Mouse (Mus musculus): ENCODE measurements around the gene Senp1. TPM values are rescaled to one million over a fixed set of nuclear protein-coding genes. Genes with fewer than 3 reads are reported as not detected.

The Senp1 gene
- polyA plus RNA-seq, 1 experiment, result 43.6 TPM

GRCm38 (mm10) chr15:98111791-98112190 lies 18.2 kb upstream of the Senp1 start:
- H3K36me3 ChIP-seq (ENCODE audit: control insufficient read depth, insufficient read depth, low read length), result no peaks in the 10 kb centered on the region
- H3K27ac ChIP-seq (ENCODE audit: control insufficient read depth, insufficient read depth, low read length), result no peak overlapping the region
- WGBS, result 82% methylated on average over 5 of the region's 5 CpGs
- no peak for DNase-seq
- H3K4me3 ChIP-seq (ENCODE audit: control insufficient read depth, insufficient read depth, low read length), result no peak overlapping the region
- no peaks in the 10 kb centered on the region for H3K27me3 ChIP-seq (ENCODE audit: control insufficient read depth, insufficient read depth, low read length)
- H3K4me1 ChIP-seq (replicated peaks; ENCODE audit: control insufficient read depth, insufficient read depth, low read length), result peaks cover 5% of the 10 kb centered on the region
- no peak for TF ChIP-seq POLR2A (IDR thresholded peaks at IDR 0.05; ENCODE audit: control insufficient read depth, extremely low read depth, insufficient read depth, low read length, poor library complexity)
- no peak for TF ChIP-seq CTCF (IDR thresholded peaks at IDR 0.05; ENCODE audit: borderline replicate concordance, control insufficient read depth, extremely low read depth, insufficient read depth, low read length, poor library complexity)

GRCm38 (mm10) chr15:98108297-98109152 lies 15.0 kb upstream of the Senp1 start:
- Histone ChIP-seq H3K27me3 (ENCODE audit: control insufficient read depth, insufficient read depth, low read length) (no peaks in the 10 kb centered on the region), H3K4me1 (replicated peaks; ENCODE audit: control insufficient read depth, insufficient read depth, low read length) (peaks cover 5% of the 10 kb centered on the region), H3K27ac (ENCODE audit: control insufficient read depth, insufficient read depth, low read length) (no peak overlapping the region), H3K4me3 (ENCODE audit: control insufficient read depth, insufficient read depth, low read length) (peak overlapping the region; percentile 94), H3K36me3 (ENCODE audit: control insufficient read depth, insufficient read depth, low read length) (no peaks in the 10 kb centered on the region)
- 0 out of 2 replicates have a peak, but pooled peaks have one; percentile 45 for TF ChIP-seq CTCF (IDR thresholded peaks at IDR 0.05; ENCODE audit: borderline replicate concordance, control insufficient read depth, extremely low read depth, insufficient read depth, low read length, poor library complexity)
- 0 out of 2 replicates have a peak, but pooled peaks have one; percentile 35 for TF ChIP-seq POLR2A (IDR thresholded peaks at IDR 0.05; ENCODE audit: control insufficient read depth, extremely low read depth, insufficient read depth, low read length, poor library complexity)
- WGBS, result 2% methylated on average over 37 of the region's 37 CpGs
- peak; percentile 79 for DNase-seq

- H3K4me3 ChIP-seq (ENCODE audit: control insufficient read depth, insufficient read depth, low read length), result no peak overlapping the region
- no peaks in the 10 kb centered on the region for H3K27me3 ChIP-seq (ENCODE audit: control insufficient read depth, insufficient read depth, low read length)
- 53% methylated on average over 11 of the region's 11 CpGs for WGBS
- no peak overlapping the region for H3K27ac ChIP-seq (ENCODE audit: control insufficient read depth, insufficient read depth, low read length)
- no peak for DNase-seq
- H3K36me3 ChIP-seq (ENCODE audit: control insufficient read depth, insufficient read depth, low read length), result no peaks in the 10 kb centered on the region
- no peak for TF ChIP-seq CTCF (IDR thresholded peaks at IDR 0.05; ENCODE audit: borderline replicate concordance, control insufficient read depth, extremely low read depth, insufficient read depth, low read length, poor library complexity)
- no peak for TF ChIP-seq POLR2A (IDR thresholded peaks at IDR 0.05; ENCODE audit: control insufficient read depth, extremely low read depth, insufficient read depth, low read length, poor library complexity)
- H3K4me1 ChIP-seq (replicated peaks; ENCODE audit: control insufficient read depth, insufficient read depth, low read length), result peaks cover 5% of the 10 kb centered on the region
These were observed 14.3 kb upstream of the Senp1 start for GRCm38 (mm10) chr15:98107703-98108296.

- 95% methylated on average over 6 of the region's 6 CpGs for WGBS
- no peaks in the 10 kb centered on the region for H3K27me3 ChIP-seq (ENCODE audit: control insufficient read depth, insufficient read depth, low read length)
- H3K36me3 ChIP-seq (ENCODE audit: control insufficient read depth, insufficient read depth, low read length), result no peaks in the 10 kb centered on the region
- no peak overlapping the region for H3K27ac ChIP-seq (ENCODE audit: control insufficient read depth, insufficient read depth, low read length)
- peaks cover 5% of the 10 kb centered on the region for H3K4me1 ChIP-seq (replicated peaks; ENCODE audit: control insufficient read depth, insufficient read depth, low read length)
- no peak for DNase-seq
- TF ChIP-seq POLR2A (IDR thresholded peaks at IDR 0.05; ENCODE audit: control insufficient read depth, extremely low read depth, insufficient read depth, low read length, poor library complexity), result no peak
- no peak for TF ChIP-seq CTCF (IDR thresholded peaks at IDR 0.05; ENCODE audit: borderline replicate concordance, control insufficient read depth, extremely low read depth, insufficient read depth, low read length, poor library complexity)
- H3K4me3 ChIP-seq (ENCODE audit: control insufficient read depth, insufficient read depth, low read length), result no peak overlapping the region
These were observed 13.7 kb upstream of the Senp1 start for GRCm38 (mm10) chr15:98107230-98107629.

- no peak for DNase-seq
- no peaks in the 10 kb centered on the region for H3K36me3 ChIP-seq (ENCODE audit: control insufficient read depth, insufficient read depth, low read length)
- TF ChIP-seq POLR2A (IDR thresholded peaks at IDR 0.05; ENCODE audit: control insufficient read depth, extremely low read depth, insufficient read depth, low read length, poor library complexity) (no peak), CTCF (IDR thresholded peaks at IDR 0.05; ENCODE audit: borderline replicate concordance, control insufficient read depth, extremely low read depth, insufficient read depth, low read length, poor library complexity) (no peak)
- no peak overlapping the region for H3K27ac ChIP-seq (ENCODE audit: control insufficient read depth, insufficient read depth, low read length)
- H3K4me3 ChIP-seq (ENCODE audit: control insufficient read depth, insufficient read depth, low read length), result no peak overlapping the region
- peaks cover 5% of the 10 kb centered on the region for H3K4me1 ChIP-seq (replicated peaks; ENCODE audit: control insufficient read depth, insufficient read depth, low read length)
- no peaks in the 10 kb centered on the region for H3K27me3 ChIP-seq (ENCODE audit: control insufficient read depth, insufficient read depth, low read length)
- WGBS, result 82% methylated on average over 6 of the region's 6 CpGs
These were observed 13.0 kb upstream of the Senp1 start for GRCm38 (mm10) chr15:98106506-98106905.

- WGBS, result 97% methylated on average over 6 of the region's 6 CpGs
- DNase-seq, result no peak
- Histone ChIP-seq H3K4me1 (replicated peaks; ENCODE audit: control insufficient read depth, insufficient read depth, low read length) (no peaks in the 10 kb centered on the region), H3K27me3 (ENCODE audit: control insufficient read depth, insufficient read depth, low read length) (no peaks in the 10 kb centered on the region), H3K27ac (ENCODE audit: control insufficient read depth, insufficient read depth, low read length) (no peak overlapping the region), H3K36me3 (ENCODE audit: control insufficient read depth, insufficient read depth, low read length) (no peaks in the 10 kb centered on the region), H3K4me3 (ENCODE audit: control insufficient read depth, insufficient read depth, low read length) (no peak overlapping the region)
- no peak for TF ChIP-seq POLR2A (IDR thresholded peaks at IDR 0.05; ENCODE audit: control insufficient read depth, extremely low read depth, insufficient read depth, low read length, poor library complexity)
- no peak for TF ChIP-seq CTCF (IDR thresholded peaks at IDR 0.05; ENCODE audit: borderline replicate concordance, control insufficient read depth, extremely low read depth, insufficient read depth, low read length, poor library complexity)
These were observed 8.9 kb upstream of the Senp1 start for GRCm38 (mm10) chr15:98102401-98102800.

All from thymus, adult 2 months (tissue).